Mouse (Mus musculus): Measurements from ENCODE around the gene Spaca3.

Spaca3 gene

GRCm38 (mm10) chr11:80868039-80868438 is 9.9 kb downstream of the Spaca3 start:
- DNase-seq (ENCODE audit: inconsistent ontology term) = no peak

GRCm38 (mm10) chr11:80872509-80873474 is 14.6 kb downstream of the Spaca3 start:
- peak; percentile 32 for DNase-seq (ENCODE audit: inconsistent ontology term)

DNA sequence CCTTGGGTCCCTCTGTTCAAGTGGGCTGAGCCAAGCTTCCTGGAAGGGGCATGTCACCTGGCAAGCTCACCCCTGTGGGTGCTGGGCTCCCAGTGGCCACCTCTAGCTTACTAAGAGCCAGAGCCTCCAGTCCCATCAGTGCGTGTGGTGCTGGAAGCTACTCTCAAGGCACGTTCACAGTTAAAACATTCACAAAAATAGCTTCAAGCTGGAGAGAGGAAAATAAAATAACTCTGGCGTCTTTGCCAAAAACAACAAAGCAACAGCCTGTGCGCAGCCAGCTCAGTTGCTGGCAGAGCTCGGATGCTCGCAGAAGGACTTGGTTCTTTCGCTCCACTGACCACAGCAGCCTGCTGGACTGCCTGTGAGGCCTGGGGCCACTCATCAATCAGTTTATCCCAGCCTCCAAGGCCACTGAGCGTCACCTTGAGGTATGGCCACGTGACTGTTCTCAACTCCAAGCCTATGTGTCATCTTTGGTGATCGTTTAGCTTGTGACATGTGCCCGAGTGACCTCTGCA is 19.0 kb downstream of the Spaca3 start:
- DNase-seq (ENCODE audit: inconsistent ontology term) = peak; percentile 76

DNA sequence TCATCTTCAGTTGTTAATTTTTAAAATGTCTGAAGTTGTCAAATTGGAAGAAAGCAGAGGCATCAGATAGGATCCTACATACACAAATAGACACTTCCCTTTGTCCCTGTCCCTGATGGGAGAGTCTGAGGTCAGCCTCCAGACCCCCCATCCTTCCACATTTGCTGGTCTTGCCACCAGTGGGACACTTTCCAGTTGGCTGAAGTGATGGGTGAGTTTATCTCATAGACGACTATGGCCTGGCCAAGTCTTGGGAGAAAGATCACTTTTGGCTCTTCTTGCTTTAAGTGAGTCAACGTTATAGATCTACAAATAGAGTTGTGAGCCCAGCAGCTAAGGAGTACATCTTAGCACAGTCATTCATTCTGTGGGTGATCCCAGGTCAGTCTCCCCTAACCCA is 19.9 kb downstream of the Spaca3 start:
- no peak for DNase-seq (ENCODE audit: inconsistent ontology term)

DNA sequence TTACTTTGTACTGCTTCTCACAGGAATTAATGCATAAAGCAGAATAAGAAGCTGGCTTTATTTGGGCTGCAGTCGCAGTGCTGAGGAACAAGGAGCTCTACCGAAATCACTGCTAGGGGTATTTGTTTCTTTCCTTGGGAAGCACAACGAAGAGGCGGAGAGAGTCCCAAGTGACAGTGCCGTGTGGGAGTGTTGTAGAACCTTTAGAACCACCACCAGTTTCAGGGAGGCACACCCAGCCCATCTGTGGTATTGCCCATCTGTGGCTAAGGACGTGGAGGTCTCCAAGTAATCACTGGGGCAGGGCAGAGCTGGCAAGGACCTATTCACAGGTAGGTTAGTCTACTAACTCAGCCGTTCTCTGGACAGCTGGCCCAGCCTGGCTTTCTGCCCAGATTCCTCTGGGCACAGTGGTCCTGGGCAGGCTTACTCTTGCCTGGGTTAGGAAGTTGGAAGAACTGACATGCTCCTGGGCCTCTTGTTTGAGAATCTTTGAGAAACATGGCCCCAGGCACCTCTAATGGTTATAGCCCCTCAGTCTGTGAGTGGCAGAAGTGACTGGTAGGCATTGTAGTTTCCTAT is 24.2 kb downstream of the Spaca3 start:
- DNase-seq (ENCODE audit: inconsistent ontology term) = no peak

GRCm38 (mm10) chr11:80884521-80885231 is 26.5 kb downstream of the Spaca3 start:
- no peak for DNase-seq (ENCODE audit: inconsistent ontology term)

DNA sequence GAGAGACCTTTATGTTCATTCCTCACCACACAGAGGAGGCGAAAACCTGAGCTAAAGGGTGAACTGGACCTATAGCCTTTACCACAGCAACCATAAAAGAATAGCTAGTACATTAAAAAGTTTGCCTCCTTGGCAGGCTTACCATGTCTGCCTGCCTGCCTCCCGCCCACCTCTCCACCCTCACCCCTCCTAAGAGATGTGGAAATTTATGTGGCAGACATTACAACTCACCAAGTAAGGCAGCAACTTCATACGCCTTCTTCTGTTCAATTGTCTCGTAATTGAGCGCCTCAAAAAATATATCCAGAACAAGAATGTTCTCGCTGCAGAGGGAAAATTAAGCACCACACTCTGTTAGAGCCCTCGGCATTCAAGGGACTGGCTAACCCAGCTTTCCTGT is 28.2 kb downstream of the Spaca3 start:
- DNase-seq (ENCODE audit: inconsistent ontology term) = no peak

DNA sequence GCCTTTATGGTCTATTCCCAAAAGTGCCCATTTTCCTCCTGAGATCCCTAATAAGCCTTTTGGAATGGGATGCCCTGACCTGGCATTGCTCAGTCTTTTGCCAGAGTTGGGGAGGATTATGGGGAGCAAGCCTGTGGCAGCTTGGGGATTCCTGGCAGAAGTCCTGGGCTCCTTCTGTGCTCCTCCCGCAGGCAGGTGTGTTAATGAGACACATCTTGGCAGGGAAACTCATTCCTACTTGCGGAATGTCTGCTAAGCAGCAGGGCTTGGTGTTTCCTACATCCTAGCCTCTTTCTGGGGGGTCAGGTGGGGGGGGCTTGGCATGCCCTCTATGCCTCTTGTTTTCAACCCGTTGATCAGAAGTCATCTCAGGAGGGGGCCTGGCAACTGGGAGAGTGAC is 28.9 kb downstream of the Spaca3 start:
- DNase-seq (ENCODE audit: inconsistent ontology term) = no peak

- DNase-seq (ENCODE audit: inconsistent ontology term) = no peak
These were observed 31.3 kb downstream of the Spaca3 start for GRCm38 (mm10) chr11:80889336-80890063.

DNA sequence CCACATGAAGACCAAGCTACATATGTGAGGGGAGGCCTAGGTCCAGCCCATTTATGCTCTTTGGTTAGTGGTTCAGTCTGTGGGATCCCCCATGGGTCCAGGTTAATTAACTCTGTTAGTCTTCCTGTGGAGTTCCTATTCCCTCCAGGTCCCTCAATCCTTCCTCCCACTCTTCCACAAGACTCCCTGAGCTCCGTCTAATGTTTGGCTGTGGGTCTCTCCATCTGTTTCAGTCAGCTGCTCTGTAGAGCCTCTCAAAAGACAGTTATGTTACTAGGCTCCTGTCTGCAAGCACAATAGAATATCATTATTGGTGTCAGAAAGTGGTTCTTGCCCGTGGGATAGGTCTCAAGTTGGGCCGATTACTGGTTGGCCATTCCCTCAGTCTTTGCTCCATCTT is 37.7 kb downstream of the Spaca3 start:
- no peak for DNase-seq (ENCODE audit: inconsistent ontology term)

DNA sequence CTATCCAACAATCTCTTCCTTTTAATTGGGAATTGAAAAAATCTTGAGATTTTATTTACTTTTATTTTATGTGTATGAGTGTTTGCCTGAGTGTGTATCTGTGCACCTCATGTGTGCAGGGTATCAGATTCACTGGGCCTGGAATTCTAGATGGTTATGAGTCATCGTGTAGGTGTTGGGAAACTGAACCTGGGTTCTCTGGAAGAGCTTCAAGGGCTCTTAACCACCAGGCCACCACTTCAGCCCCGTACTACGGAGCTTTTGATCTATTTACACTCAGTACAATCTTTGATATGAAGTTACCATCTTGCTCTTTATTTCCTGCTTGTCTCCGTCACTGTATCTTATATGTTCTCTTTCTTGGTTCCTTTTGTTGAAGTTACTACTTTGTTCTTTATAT is 42.4 kb downstream of the Spaca3 start:
- no peak for DNase-seq (ENCODE audit: inconsistent ontology term)

DNA sequence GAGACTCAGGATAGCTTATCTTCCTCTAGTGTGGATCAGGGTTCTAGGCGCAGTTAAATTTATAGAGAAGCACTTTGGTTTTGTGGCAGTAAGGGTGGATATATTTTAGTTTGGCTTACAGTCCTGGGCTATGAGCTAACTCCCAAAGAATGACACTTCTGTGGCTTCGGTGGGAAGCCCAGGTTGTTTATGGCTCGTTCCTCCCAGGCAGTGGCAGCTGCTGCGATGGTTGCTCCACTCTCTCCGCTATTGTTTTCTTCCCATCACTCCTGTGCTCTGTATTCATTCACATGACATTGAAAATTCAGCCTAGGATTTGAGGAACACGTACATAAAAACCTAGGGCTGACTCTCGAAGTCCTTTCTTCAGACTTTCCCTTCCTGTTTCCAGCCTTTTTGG is 44.5 kb downstream of the Spaca3 start:
- DNase-seq (ENCODE audit: inconsistent ontology term) = no peak

- no peak for DNase-seq (ENCODE audit: inconsistent ontology term)
These were observed 45.3 kb downstream of the Spaca3 start for GRCm38 (mm10) chr11:80903426-80903825.

GRCm38 (mm10) chr11:80904559-80904958 is 46.4 kb downstream of the Spaca3 start:
- DNase-seq (ENCODE audit: inconsistent ontology term) = no peak

DNA sequence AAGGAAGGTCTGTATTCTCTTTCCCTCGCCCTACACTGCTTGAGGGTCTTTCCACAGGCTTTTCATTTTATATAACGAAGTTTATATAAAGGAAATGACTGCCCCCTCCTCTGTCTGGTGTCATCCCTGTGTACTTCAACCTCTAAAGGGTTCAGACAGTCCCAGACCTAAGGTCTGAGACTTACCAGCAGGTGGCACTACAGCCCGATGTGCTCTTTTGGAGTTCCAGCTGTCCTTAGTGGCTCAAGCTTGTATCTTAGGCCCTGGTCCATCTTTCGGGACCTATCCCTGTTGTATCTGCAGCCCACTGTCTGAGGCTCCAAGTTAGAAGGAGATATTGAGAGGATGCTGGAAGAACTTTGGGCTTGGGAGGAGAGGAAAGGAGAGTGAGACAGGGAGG is 48.3 kb downstream of the Spaca3 start:
- DNase-seq (ENCODE audit: inconsistent ontology term) = peak; percentile 26

DNA sequence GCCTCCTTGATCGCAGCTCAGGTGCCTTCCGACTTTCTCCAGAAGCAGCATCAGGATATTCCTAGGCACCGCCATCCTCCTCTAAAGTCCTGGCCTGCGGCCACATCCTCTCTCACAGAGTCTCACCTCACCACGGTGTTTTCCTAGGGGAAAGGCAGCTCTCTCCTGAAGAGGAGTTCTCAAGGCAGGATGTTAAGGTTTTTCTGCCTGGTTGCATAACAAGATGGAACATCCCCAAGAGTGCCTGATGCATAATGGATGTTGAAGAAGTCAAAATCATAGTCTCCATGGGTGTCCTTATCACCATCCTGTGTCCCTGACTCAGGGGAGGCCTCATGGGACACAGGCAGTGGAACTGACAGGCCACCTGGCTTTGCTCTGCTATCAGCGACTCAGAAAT is 49.7 kb downstream of the Spaca3 start:
- DNase-seq (ENCODE audit: inconsistent ontology term) = no peak

GRCm38 (mm10) chr11:80912721-80913120 is 54.6 kb downstream of the Spaca3 start:
- DNase-seq (ENCODE audit: inconsistent ontology term) = no peak

DNA sequence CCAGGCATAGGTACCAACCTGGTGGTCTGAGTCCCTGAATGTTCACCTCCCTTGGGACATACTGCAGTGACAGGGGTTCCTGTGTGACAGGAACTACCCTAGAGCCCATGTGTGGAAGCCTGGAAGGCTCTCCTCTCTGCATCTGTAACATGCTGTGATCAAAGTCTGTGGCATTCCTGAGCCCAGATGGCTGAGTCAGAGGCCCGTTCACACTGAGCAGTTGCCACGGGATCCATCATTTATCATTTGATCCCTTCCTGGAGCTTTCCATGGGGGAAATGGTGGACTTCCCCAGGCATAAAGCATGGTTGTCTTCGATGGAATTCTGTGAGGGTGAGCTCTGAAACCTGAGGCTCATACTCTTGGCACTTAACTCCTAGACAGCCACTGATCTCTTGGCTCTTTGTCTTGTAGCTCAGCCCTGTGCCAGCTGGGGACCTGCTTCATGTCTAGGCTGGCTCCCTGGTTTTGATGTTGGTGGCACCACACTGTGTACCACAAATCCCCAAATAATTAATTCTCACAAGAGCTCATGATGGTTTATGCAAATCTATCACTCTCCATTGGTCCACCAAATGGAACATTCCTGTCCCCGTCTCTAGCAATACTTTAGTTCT is 55.4 kb downstream of the Spaca3 start:
- peak; percentile 11 for DNase-seq (ENCODE audit: inconsistent ontology term)
